Mouse (Mus musculus): ENCODE results near the gene Edil3. TPM values are rescaled to one million over a fixed set of nuclear protein-coding genes. Genes with fewer than 3 reads are reported as not detected.
"Not testable (repeated sequence)": the region's sequence is repeated elsewhere in the genome, so short reads cannot be mapped to it uniquely, and the experiment has no call there.

The Edil3 gene
- total RNA-seq, 2 experiments from 2014 or later, result 0.15 to 0.22 TPM

- no peak for DNase-seq
- intact Hi-C loops (cut with DNase I), result no loop called here
These were observed 117.3 kb downstream of the Edil3 start for GRCm38 (mm10) chr13:88938564-88938963.

DNA sequence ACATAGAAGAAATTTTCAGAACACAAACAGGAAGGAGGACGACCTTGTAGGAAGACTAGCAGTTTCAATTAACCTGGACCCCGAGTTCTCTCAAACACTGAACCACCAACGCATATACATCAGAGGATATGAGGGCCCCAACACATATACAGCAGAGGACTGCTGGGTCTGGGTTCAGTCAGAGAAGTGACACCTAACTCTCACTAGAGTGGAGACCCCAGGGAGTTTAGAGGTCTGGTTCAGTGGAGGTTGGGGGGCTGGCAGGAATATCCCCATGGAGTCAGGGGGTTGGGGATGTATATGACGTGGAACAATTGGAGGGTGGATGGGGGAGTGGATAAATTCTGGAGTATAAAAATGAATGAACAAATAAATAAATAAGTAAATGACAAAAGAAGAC is 151.1 kb downstream of the Edil3 start:
- intact Hi-C loops (cut with DNase I), result no loop called here
- DNase-seq, result no peak

DNA sequence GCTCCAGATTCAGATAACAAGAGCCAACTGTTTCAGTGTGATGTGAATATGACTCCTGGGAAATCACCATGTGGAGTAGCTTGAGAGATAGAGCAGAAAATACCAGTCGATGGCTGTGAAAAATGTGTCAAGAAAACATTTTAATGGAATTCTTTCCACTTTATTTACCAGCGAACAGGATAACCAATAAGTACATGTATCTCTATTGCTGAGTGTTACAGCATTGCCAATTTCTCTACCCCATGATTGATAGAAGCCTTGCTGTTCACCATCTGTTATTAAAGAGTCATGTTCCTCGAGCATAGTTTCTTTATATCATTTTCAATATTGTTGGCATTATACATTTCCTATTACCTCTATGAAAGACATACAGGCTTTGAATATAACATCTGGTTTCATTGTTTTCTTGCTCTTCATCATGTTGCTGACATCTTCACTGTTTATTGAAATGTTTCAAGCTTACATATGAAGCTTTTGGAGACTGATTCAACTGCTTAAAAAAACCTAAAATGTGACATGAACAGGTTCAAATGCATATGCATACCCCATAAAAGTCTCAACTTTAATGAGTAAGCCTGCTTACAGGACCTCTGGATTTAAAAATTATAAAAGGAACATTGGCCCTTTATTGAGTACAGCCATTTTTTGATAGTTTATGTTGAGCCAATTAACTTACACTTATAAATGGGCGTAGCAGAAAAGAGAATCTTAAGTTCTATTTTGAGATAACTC is 186.6 kb downstream of the Edil3 start:
- DNase-seq, result no peak
- intact Hi-C loops (cut with DNase I), result no loop called here

DNA sequence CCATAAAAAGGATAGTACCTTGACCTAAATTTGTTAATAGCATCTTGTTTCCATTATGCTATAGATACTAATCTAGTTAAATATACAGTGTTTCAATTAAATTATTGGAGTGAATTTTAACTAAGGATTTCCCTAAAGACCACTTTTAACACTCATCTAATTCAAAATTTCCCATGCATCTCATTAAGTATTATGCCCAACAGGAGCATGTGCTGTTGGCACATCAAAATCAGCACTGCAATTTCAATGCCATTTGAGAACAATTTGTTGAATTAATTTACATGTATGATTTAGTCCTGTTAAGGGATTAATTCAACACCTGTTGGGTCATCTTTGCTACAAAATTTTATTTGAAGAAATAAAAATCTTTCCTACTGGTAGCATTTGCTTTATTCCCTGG is 191.2 kb downstream of the Edil3 start:
- no peak for DNase-seq
- intact Hi-C loops (cut with DNase I), result no loop called here

DNA sequence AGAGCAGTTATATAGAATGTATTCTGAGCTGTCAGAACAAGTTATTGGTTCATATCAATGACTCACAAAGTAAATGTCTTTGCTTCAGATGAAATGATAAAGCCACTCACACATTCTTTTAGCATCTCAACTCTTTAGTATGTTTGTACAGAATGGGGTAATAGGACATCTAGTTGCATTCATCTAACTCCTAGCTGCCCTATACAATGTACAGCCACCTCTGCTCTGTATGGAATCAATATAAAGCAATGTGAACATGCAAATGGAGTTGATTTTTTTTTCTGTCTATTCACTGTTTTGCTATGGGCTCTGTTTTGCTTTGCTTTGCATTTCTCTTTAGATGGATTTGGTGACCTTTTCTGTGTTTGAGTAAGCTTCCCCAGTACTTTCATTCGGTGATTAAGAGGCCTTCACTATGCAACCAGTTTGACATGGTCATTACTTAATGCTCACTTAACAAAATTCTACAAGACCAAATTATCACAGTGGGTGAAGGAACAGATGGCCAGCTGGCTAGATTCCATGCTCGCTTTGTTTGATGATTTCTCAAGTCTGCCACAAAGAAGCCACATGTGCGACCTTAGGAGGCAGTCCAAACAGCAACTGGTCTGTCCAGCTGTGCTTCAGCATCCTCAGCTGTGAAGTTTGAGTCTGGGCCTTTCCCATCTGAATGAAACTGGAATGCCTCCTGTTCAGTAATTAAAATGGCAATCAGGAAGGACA is 208.7 kb downstream of the Edil3 start:
- intact Hi-C loops (cut with DNase I), result no loop called here
- no peak for DNase-seq

- no peak for DNase-seq
These were observed 214.4 kb downstream of the Edil3 start for GRCm38 (mm10) chr13:89035711-89036110.

DNA sequence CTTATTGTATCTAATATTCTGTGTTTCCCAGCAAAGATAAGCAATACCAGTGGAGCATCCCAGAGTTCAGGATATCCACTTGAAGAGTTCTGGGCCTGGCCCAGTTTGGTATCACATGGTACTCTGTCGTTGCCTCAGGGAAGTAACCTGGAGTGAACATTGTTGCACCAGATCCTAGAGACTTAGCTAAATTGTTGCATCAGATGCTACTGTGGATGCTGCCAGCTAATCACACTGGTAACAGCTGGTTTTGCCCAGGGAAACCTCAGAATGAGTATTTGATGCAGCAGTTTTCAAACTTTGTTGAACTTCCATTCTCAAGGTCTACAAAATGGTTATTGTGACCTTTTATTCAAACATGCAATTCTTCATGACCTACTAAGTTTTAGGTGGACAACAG is 220.2 kb downstream of the Edil3 start:
- intact Hi-C loops (cut with DNase I), result no loop called here
- DNase-seq, result no peak

More at GRCm38 (mm10) chr13:89035711-89036110, 214.4 kb downstream of the Edil3 start:
- intact Hi-C loops (cut with DNase I), result no loop called here

DNA sequence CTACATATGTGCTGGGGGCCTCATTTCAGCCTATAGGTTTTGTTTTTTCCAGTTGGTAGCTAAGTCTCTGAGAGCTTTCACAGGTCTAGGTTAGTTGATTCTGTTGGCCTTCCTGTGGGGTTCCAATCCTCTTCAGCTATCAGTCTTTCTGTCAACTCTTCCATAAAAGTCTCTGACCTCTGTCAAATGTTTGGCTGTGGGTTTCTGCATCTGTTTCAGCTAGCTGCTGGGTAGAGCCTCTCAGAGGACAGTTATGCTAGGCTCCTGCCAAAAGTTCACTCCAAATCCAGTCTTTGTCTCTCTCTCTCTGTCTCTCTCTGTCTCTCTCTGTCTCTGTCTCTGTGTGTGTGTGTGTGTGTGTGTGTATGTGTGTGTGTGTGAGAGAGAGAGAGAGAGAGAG is 248.9 kb downstream of the Edil3 start:
- intact Hi-C loops (cut with DNase I); DNase-seq: not testable (repeated sequence)

DNA sequence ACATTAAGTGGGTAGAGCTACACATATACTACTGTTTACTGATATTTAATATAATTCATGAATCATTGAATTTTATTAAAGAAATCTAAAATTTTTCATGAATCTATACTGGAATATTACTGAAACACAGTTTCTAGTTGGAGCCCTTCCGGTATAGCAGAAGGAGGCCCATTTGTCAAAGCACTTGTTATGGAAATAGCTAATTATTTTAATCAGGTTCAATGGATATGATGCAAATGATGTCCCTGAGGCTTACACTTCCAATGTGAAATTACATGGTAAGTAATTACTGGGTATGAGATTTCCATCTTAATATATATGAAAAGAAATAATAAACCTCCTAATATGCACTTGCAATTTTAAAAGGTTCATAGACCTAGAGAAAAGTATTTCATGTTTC is 254.9 kb downstream of the Edil3 start:
- no peak for DNase-seq
- intact Hi-C loops (cut with DNase I), result no loop called here

DNA sequence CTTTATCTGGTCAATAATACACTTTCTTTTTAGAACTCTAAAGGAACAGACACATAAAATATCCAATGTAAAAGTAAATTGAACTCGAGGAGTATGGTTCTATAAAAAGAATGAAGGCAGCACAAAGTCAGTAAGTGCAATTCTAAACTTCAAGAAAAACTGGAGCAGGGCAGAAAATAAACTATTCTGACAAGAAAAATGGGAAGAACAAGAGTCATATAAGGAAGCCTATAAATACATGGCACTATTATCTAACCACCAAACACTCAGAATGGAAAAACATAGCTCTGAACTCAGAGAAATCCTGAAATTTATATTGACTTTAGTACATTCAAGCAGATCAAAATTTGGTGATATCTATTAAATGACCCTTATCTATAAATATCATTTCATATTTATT is 284.6 kb downstream of the Edil3 start:
- DNase-seq, result no peak
- intact Hi-C loops (cut with DNase I), result no loop called here

- intact Hi-C loops (cut with DNase I), result no loop called here
- DNase-seq, result no peak
These were observed 296.3 kb downstream of the Edil3 start for GRCm38 (mm10) chr13:89117551-89117950.

DNA sequence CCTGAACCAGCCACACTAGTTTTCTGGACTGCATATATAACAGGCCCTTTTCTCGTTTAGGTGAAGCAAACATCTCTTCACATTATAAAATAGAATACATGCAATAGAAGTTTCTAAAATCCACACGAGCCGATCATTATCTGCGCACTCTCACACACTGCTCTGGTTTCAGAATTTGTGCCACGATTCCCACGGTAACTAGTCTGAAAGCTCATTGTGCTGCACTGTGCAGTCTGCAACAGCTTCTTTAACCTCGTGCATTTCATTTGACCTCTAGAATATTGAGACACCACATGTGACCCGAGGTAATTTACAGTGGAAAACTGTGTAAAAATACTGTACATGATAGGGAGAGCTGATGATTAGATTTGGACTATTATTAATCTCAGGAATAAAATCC is 298.5 kb downstream of the Edil3 start:
- intact Hi-C loops (cut with DNase I), result no loop called here
- no peak for DNase-seq

DNA sequence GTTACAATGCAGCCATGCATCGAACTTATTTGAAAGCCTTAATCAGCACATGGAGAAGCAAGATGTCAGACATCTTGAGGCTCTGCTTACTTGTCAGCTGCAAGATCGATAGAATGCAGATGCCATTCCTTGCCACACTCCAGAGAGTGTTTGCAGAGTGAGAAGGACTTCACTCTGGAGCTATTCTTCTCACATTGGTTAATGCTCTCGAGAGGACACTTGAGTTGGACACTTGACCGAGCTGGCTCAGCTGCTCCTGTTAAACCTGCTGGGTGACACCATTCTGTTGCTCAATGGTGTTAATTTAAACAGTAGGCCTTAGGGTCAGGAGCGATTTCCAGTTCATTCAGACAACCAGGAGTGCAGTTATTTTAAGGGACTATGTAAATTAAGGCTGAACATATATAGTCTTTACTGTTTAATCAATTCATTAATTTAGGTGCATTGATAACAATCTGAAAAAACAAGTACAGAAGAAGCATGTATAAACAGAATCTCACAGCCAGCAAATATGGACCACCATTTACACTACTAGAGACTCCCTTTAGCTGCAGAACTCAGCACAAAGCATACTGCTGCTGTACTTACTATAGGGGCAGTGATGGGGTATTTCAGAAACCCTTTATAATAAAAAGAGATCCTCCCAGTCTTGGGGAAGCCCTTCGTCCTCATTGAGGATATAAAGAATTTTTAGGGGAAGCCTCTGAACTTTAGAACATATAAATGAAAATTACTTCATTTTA is 301.4 kb downstream of the Edil3 start:
- intact Hi-C loops (cut with DNase I), result no loop called here
- DNase-seq, result no peak

DNA sequence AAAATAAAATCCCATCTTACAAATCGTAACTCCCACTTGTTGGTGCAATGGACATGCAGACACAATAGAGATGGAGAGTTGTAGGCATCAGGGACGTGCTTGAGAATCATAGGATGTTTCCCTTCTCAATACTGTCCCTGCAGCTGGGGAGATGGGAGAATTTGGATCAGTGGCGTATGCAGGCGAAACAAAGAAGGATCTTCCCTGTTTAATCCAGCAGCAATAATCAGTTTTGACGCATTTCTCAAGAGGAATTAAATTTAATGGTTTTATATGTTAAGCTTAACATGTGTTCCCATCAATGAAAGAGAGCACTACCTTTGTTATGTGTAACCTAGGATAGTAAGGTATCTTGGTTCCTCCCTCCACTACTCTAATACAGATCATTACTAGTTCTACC is 302.1 kb downstream of the Edil3 start:
- intact Hi-C loops (cut with DNase I), result no loop called here
- DNase-seq, result no peak

DNA sequence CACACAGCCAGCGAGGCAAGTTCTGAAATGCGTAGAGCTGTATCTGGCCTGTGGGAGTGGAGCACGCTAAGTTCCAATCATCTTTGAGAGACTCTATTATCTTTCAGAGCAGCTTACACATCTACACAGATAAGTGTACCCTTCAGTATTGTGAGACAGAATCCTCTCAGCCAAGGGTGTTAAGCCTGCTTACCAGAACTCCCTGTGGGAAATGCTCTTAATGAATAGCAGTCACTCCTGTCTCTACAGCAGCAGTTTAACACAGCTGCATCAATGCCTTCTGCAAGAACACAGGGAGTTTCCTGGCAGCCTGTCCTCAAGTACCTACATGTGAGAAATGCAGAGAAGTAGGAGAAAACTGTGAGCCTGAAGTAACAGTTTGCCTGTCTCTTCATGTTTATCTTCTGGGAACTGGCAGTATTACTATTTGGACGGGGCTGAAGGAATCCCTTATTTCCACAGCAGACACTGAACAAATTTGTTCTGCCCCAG is 324.8 kb downstream of the Edil3 start:
- intact Hi-C loops (cut with DNase I), result no loop called here
- DNase-seq, result no peak

DNA sequence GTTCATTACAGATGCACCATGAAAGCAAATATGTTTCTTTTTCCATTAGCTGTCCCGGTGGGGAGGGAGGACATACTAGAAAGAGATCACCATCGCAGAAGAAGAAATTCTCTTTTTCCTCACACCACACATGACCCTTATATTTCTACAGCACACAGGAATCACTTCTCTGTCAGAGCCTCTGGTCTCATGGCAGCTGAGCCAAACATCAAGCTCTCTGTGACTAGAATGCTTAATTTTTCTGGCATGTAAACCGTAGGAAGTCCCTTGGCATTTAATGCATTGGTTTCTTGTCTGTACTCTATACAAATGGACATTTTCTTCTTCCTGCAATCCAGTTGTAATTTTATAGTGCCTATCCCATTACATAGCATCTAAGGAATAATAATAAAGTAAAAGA is 330.6 kb downstream of the Edil3 start:
- no peak for DNase-seq
- intact Hi-C loops (cut with DNase I), result no loop called here

DNA sequence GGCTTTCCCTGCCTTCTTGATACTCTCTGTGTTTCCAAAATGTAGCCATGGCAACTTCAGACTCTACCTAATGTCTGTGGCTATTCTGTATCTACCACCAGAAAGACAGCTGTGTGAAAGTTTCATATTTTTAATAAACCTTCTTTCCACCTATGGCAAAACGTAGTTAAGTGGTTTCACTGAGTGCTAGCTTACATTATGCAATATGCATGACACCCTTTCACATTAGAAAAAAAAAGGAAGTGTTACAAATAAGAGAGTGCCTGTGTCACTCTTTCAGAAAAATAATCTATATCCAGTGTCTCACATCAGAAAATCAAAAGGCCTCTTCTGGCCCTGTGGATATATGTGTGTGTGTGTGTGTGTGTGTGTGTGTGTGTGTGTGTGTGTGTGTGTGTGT is 346.7 kb downstream of the Edil3 start:
- no peak for DNase-seq
- intact Hi-C loops (cut with DNase I), result no loop called here

- DNase-seq, result no peak
- intact Hi-C loops (cut with DNase I), result no loop called here
These were observed 348.8 kb downstream of the Edil3 start for GRCm38 (mm10) chr13:89170040-89170439.

DNA sequence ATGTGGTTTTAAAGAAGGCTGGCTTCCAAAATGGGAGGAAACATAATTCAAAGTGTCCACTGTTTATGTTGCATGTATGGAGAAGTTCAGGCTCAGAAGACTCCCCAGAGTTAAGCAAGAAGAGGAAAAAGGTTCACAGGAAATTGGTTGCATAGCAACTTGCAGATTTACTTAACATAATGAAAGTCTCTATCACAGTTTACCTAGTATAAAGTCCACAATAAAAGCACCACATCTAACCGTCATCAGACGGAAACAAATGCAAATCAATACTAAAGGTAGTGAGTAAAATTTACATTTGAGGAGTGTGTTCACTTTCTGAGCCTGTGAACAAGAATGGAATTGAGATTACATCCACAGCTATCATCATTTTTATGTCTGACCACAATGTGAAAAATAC is 353.9 kb downstream of the Edil3 start:
- intact Hi-C loops (cut with DNase I), result no loop called here
- no peak for DNase-seq

DNA sequence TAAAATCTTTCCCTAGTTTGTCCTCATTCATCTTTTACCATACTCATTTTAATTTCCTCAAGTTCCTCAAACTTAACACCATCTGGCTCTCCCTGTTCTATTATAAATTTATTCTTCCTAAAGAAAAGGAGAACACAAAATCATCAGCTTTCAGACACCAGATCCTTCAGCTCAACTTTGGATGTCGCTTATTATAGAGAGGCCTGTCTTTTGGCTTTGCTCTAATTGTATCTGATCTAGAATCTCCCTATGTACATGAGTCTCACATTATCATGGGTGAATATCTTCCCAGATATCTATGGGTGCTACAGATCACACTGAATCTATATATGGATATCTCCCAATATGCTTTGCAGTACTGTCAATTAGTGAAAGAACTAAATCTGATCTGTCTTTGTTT is 367.8 kb downstream of the Edil3 start:
- intact Hi-C loops (cut with DNase I), result no loop called here
- no peak for DNase-seq

DNA sequence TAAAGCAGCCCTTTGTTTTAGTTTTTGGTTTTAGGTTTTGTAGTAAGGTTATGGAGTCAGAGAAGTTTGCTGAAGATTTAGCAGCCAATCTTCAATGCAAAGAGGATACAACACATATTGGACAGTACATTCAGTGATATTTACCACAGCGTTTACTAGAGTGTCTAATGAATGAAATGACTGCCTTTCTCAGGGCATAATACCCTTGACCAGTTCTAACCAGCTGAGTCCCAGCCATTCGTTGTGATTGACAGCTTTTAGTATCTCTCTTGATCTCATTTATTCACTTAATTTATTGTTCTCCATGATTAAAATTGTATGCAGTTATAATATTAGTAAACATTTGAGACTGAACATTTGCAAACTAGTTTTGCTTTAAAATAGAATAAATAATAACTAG is 375.7 kb downstream of the Edil3 start:
- intact Hi-C loops (cut with DNase I), result no loop called here
- DNase-seq, result no peak
